Mouse (Mus musculus): ENCODE measurements around the gene Atrnl1. TPM values are rescaled to one million over a fixed set of nuclear protein-coding genes. Genes with fewer than 3 reads are reported as not detected.
"Not testable (repeated sequence)": the region's sequence is repeated elsewhere in the genome, so short reads cannot be mapped to it uniquely, and the experiment has no call there.

Atrnl1 gene
- polyA plus RNA-seq, 1 experiment from 2014 or later, result 11.6 TPM

- Histone ChIP-seq H3K27ac (replicated peaks; ENCODE audit: low read depth, low read length) (no peak overlapping the region), H3K27me3 (ENCODE audit: control insufficient read depth, insufficient read depth, low read length) (no peaks in the 10 kb centered on the region), H3K9ac (replicated peaks; ENCODE audit: low read length) (no peak overlapping the region), H3K4me2 (ENCODE audit: low read length) (no peak overlapping the region), H3K9me3 (ENCODE audit: control insufficient read depth, low read length) (no peaks in the 10 kb centered on the region), H3K4me3 (replicated peaks; ENCODE audit: low read depth, low read length) (no peak overlapping the region), H3K4me1 (ENCODE audit: control insufficient read depth, insufficient read depth, low read length) (no peaks in the 10 kb centered on the region), H3K36me3 (ENCODE audit: control insufficient read depth, insufficient read depth, low read length) (no peaks in the 10 kb centered on the region)
- DNase-seq (no peak), ATAC-seq (ENCODE audit: low FRiP score, low TSS enrichment) (no peak)
- 92% methylated on average over 13 of the region's 13 CpGs for WGBS
These were observed 359.6 kb downstream of the Atrnl1 start for GRCm38 (mm10) chr19:57970342-57970895.

DNA sequence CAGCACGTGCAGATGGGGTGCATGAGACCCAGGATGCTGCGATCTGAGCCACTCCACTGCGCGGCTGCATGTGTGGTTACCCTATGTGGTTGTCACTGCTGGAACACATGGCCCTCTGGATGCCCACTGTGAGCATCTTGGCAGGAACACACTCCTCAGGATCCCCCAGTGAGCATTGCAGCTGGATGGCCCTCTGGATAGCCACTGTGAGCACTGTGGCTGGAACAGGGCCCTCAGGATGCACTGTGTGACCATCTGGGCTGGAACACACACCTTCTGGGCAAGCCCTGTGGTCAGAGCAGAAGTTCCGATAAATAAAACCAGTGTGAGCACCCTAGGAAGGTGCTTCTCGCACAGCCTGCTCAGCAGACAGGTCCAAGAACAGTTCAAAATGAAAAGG, 364.4 kb downstream of the Atrnl1 start:
- ATAC-seq (ENCODE audit: low FRiP score, low TSS enrichment), result no peak
- Histone ChIP-seq H3K4me1 (ENCODE audit: control insufficient read depth, insufficient read depth, low read length) (no peaks in the 10 kb centered on the region), H3K27ac (replicated peaks; ENCODE audit: low read depth, low read length) (no peak overlapping the region), H3K9ac (replicated peaks; ENCODE audit: low read length) (no peak overlapping the region), H3K36me3 (ENCODE audit: control insufficient read depth, insufficient read depth, low read length) (no peaks in the 10 kb centered on the region), H3K4me2 (ENCODE audit: low read length) (no peak overlapping the region), H3K4me3 (replicated peaks; ENCODE audit: low read depth, low read length) (no peak overlapping the region), H3K9me3 (ENCODE audit: control insufficient read depth, low read length) (no peaks in the 10 kb centered on the region), H3K27me3 (ENCODE audit: control insufficient read depth, insufficient read depth, low read length) (no peaks in the 10 kb centered on the region)
- no peak for DNase-seq
- 93% methylated on average over 6 of the region's 6 CpGs for WGBS

DNA sequence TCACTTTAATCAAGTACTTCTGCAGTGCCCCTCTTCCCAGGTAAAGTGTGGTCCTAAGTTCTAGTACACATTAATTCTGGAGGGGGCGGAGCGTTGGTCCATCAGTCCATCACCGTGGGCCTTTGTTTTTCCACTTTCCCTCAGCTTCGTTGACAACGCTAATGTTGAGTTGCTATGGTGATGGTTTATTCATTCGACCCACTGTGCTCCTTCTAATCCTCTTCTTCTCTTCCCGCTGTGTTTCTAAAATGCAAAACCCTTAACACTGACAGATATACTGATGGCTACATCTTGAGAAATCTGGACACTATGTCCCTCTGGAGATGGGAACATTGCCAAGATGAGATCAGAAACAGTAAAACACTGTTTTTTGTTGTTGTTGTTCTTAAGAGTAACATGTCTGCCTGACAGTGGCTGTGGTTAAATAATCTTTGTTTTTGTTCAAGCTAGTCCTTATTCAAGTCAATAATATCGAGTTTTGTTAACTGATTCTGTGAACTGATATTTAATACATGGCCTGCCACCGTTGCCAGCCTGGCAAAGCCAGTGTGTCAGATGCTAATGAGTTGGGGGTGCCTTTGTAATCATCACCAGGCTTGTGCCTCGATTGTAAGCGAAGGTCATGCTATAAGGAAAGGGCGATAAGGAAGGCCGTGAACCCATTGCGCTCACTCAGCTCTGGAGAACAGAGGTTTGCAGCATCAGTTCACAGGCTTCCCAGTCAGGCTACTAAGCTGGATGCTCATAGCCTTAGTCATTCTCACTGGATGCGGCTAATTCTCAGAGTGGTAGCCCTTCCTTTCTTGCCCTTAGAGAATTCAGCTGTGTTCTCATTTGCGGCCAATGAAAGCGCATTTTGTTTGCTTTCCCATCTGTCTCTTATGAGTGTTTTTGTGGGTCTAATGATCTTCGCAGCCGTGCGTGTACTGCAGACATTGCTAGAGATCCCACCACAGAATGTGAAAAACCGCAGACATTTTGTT, 375.4 kb downstream of the Atrnl1 start:
- DNase-seq, result peak; percentile 64
- Histone ChIP-seq H3K9ac (replicated peaks; ENCODE audit: low read length) (no peak overlapping the region), H3K27ac (replicated peaks; ENCODE audit: low read depth, low read length) (0 out of 2 replicates have a peak overlapping the region, but pooled peaks have one; percentile 1), H3K4me1 (ENCODE audit: control insufficient read depth, insufficient read depth, low read length) (peaks cover 21% of the 10 kb centered on the region), H3K36me3 (ENCODE audit: control insufficient read depth, insufficient read depth, low read length) (no peaks in the 10 kb centered on the region), H3K27me3 (ENCODE audit: control insufficient read depth, insufficient read depth, low read length) (no peaks in the 10 kb centered on the region), H3K4me3 (replicated peaks; ENCODE audit: low read depth, low read length) (no peak overlapping the region), H3K4me2 (ENCODE audit: low read length) (no peak overlapping the region), H3K9me3 (ENCODE audit: control insufficient read depth, low read length) (no peaks in the 10 kb centered on the region)
- 34% methylated on average over 21 of the region's 21 CpGs for WGBS
- no peak; the same call in 1 of the 2 replicates for ATAC-seq (ENCODE audit: low FRiP score, low TSS enrichment)

- Histone ChIP-seq H3K9me3 (ENCODE audit: control insufficient read depth, low read length) (no peaks in the 10 kb centered on the region), H3K4me1 (ENCODE audit: control insufficient read depth, insufficient read depth, low read length) (peaks cover 24% of the 10 kb centered on the region), H3K4me3 (replicated peaks; ENCODE audit: low read depth, low read length) (no peak overlapping the region), H3K36me3 (ENCODE audit: control insufficient read depth, insufficient read depth, low read length) (no peaks in the 10 kb centered on the region), H3K27me3 (ENCODE audit: control insufficient read depth, insufficient read depth, low read length) (no peaks in the 10 kb centered on the region), H3K4me2 (ENCODE audit: low read length) (no peak overlapping the region), H3K9ac (replicated peaks; ENCODE audit: low read length) (no peak overlapping the region), H3K27ac (replicated peaks; ENCODE audit: low read depth, low read length) (no peak overlapping the region)
- DNase-seq (peak; percentile 21), ATAC-seq (ENCODE audit: low FRiP score, low TSS enrichment) (no peak)
- WGBS, result 83% methylated on average over 17 of the region's 17 CpGs
These were observed 377.0 kb downstream of the Atrnl1 start for GRCm38 (mm10) chr19:57987696-57988393.

- Histone ChIP-seq H3K27ac (replicated peaks; ENCODE audit: low read depth, low read length) (no peak overlapping the region), H3K9ac (replicated peaks; ENCODE audit: low read length) (no peak overlapping the region), H3K27me3 (ENCODE audit: control insufficient read depth, insufficient read depth, low read length) (no peaks in the 10 kb centered on the region), H3K36me3 (ENCODE audit: control insufficient read depth, insufficient read depth, low read length) (no peaks in the 10 kb centered on the region), H3K4me2 (ENCODE audit: low read length) (no peak overlapping the region), H3K9me3 (ENCODE audit: control insufficient read depth, low read length) (no peaks in the 10 kb centered on the region), H3K4me3 (replicated peaks; ENCODE audit: low read depth, low read length) (no peak overlapping the region), H3K4me1 (ENCODE audit: control insufficient read depth, insufficient read depth, low read length) (peaks cover 24% of the 10 kb centered on the region)
- 63% methylated on average over 10 of the region's 10 CpGs for WGBS
- no peak for ATAC-seq (ENCODE audit: low FRiP score, low TSS enrichment)
- no peak for DNase-seq
These were observed 377.8 kb downstream of the Atrnl1 start for GRCm38 (mm10) chr19:57988559-57989093.

DNA sequence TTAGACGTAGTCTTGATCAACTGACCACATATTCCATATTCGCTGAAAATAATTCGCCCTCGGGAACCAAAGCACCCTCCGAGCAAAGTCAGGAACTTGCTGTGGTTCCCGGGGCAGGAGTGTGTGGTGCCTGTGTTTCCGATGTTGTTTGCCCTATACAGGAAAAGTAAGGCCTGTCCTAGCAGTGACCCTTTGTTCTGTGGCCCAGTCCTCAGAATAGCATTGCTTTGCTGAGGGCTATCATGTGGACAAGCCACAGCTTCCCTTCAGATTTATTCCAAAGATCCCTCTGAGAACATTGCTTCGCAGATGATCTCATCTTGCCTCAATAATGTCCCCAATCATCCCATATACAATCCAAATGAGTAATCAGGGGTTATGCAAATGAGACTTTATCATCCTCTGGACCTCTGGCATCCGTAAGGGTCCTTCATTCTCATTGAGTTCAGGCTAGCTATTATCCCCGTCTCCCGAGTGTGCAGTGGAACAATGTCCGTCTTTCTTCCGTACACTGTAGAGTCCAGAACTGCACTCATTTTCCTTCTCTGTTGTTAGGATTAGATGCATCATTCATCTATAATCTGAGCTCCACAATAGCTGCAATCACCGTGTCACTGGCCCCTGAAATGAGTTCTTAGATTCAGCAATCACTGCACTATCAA, 380.4 kb downstream of the Atrnl1 start:
- H3K9me3 ChIP-seq (ENCODE audit: control insufficient read depth, low read length), result no peaks in the 10 kb centered on the region
- H3K4me1 ChIP-seq (ENCODE audit: control insufficient read depth, insufficient read depth, low read length), result peaks cover 18% of the 10 kb centered on the region; the same call in 1 of the 2 replicates
- WGBS, result 67% methylated on average over 14 of the region's 14 CpGs
- no peaks in the 10 kb centered on the region for H3K27me3 ChIP-seq (ENCODE audit: control insufficient read depth, insufficient read depth, low read length)
- ATAC-seq (ENCODE audit: low FRiP score, low TSS enrichment), result no peak
- no peak overlapping the region for H3K27ac ChIP-seq (replicated peaks; ENCODE audit: low read depth, low read length)
- H3K4me3 ChIP-seq (replicated peaks; ENCODE audit: low read depth, low read length), result no peak overlapping the region
- no peak overlapping the region for H3K4me2 ChIP-seq (ENCODE audit: low read length)
- H3K9ac ChIP-seq (replicated peaks; ENCODE audit: low read length), result no peak overlapping the region
- no peaks in the 10 kb centered on the region for H3K36me3 ChIP-seq (ENCODE audit: control insufficient read depth, insufficient read depth, low read length)
- no peak for DNase-seq

DNA sequence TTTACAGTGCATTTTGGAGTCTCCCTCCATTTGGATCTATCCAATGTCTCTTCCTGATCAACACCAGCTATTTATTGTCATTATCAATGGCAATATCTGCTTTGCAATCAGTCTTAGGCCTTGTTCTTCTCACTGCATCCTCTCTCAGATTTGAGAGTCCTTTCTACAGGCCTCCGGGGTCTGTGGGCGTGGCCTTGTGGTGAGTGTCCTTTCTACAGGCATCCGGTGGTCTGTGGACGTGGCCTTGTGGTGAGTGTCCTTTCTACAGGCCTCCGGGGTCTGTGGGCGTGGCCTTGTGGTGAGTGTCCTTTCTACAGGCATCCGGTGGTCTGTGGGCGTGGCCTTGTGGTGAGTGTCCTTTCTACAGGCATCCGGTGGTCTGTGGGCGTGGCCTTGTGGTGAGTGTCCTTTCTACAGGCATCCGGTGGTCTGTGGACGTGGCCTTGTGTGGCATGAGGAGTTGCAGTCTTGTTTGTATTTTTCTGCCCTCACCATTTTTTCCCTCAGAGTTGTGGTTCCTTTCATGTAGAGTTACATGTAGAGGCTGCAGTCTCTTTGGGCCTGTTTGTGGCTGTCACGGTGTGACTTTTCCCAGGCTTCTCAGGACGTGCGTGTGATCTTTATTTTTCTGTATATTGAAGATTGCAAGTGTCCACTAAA, 383.5 kb downstream of the Atrnl1 start:
- not testable (repeated sequence) for DNase-seq; H3K9me3 ChIP-seq (ENCODE audit: control insufficient read depth, low read length); H3K4me3 ChIP-seq (replicated peaks; ENCODE audit: low read depth, low read length); H3K27ac ChIP-seq (replicated peaks; ENCODE audit: low read depth, low read length); H3K4me1 ChIP-seq (ENCODE audit: control insufficient read depth, insufficient read depth, low read length); H3K27me3 ChIP-seq (ENCODE audit: control insufficient read depth, insufficient read depth, low read length); H3K4me2 ChIP-seq (ENCODE audit: low read length); ATAC-seq (ENCODE audit: low FRiP score, low TSS enrichment); H3K36me3 ChIP-seq (ENCODE audit: control insufficient read depth, insufficient read depth, low read length); H3K9ac ChIP-seq (replicated peaks; ENCODE audit: low read length)
- 93% methylated on average over 15 of the region's 15 CpGs for WGBS

DNA sequence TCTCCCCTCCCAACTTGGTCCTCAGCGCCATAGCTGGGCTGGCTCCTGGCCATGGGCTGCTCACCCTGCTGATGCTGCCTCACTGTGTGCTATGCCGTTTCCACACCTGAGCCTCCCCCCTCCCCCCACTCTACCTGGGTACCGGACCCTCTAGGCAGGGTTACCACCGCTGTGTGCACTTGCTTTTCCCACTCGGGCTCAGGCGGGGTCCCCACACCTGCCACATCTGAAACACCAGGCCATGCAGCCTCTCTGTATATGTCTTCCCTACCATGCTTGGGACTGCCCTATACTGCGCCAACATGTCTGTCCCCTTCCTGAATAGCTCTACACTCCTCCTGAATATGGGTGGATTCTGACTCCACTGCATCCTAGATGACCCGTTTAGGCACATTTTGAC, 384.2 kb downstream of the Atrnl1 start:
- H3K27ac ChIP-seq (replicated peaks; ENCODE audit: low read depth, low read length), result no peak overlapping the region

More for the DNA sequence above, 384.2 kb downstream of the Atrnl1 start:
- ATAC-seq (ENCODE audit: low FRiP score, low TSS enrichment), result no peak
- no peaks in the 10 kb centered on the region for H3K27me3 ChIP-seq (ENCODE audit: control insufficient read depth, insufficient read depth, low read length)
- H3K4me2 ChIP-seq (ENCODE audit: low read length), result no peak overlapping the region
- H3K4me1 ChIP-seq (ENCODE audit: control insufficient read depth, insufficient read depth, low read length), result 0 out of 2 replicates have a peak, but pooled peaks cover 6% of the 10 kb centered on the region
- no peaks in the 10 kb centered on the region for H3K9me3 ChIP-seq (ENCODE audit: control insufficient read depth, low read length)
- H3K9ac ChIP-seq (replicated peaks; ENCODE audit: low read length), result no peak overlapping the region
- no peaks in the 10 kb centered on the region for H3K36me3 ChIP-seq (ENCODE audit: control insufficient read depth, insufficient read depth, low read length)
- 97% methylated on average over 8 of the region's 8 CpGs for WGBS
- no peak overlapping the region for H3K4me3 ChIP-seq (replicated peaks; ENCODE audit: low read depth, low read length)
- DNase-seq, result no peak
